Mouse (Mus musculus) kidney, postnatal 14 days (tissue): ENCODE data around the gene Camk2b.
"Not testable (repeated sequence)": the region's sequence is repeated elsewhere in the genome, so short reads cannot be mapped to it uniquely, and the experiment has no call there.

ENCODE experiments used
- DNase-seq: peaks from one replicate; pipeline ENCODE4 v3.0.0; 2022; ENCODE audit warnings: mixed read lengths

Camk2b gene

DNA sequence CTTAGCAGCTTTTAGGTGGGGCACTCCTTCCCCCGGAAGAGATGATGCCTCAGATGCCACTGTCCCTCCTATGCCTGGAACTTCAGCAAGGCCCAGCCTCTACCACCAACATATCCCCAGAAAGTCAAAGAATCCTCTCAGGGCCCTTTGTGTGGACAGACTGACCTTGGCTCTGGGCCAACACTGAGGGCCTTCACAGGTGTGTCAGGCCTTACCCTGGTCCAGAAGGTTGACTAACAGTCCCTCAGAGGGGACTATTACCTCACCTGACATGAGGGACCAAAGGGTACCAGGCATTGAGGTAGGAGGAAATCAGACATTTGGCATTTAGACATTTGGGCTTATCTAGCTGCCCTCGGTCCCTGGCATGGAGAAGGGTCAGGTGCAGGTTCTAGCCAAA is 86.1 kb downstream of the Camk2b start:
- DNase-seq, result no peak

DNA sequence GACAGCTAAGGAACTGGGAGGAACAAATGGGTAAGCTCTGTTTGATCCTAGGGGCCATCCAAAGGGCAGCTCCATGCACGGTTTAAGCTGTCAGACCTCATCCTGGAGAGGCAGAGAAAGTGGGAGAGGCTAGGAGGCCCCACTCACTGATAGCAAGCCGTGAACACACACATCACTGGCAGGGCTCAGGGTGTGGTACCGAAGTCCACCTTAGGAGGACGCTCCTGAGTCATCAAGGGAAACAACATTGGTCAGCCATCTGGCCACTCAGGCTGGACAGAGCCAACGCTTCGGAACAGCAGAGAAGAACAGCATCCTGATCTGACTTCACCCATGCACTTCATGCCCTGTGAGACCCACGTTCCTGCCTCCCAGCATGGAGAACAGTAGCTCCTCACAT is 87.1 kb downstream of the Camk2b start:
- no peak for DNase-seq

DNA sequence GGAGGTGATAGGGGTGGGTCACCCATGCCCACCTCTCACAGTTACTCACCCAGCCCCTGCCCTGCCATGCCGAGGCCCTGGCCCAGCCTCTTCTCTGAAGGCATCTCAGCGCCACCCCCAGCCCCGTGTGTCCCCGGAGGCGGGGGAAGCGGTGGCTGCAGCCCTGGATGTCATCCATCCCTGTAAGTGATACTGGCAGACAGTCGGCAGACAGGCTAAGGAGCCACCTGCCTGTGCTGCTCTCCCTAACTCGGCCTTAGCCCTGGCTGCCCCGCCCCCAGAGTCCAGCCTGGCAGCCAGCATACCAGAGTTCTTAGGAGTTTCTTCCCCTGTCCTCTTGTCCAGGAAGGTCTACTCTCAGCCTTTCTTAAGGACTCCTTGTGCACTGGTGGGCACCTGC is 90.1 kb downstream of the Camk2b start:
- DNase-seq, result peak; percentile 28

DNA sequence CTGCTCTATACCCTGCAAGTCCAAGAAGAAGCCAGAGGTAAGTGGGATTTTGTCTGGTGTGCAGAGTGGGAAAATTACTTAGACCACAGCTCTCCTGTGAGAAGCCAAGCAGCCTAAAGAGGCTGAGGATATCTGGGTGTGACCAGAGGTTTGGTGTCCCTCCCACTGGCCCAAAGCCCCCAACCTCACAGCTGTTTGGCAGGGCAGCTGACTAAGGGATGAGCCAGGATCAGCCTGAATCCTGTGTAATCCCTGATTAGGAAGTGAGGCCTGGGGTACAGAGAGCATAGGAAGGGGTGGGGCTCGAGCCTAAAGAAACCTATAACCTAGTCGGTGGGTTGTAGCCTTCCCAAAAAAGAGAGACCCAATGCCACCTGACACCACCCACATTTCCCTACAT is 91.1 kb downstream of the Camk2b start:
- DNase-seq, result no peak

DNA sequence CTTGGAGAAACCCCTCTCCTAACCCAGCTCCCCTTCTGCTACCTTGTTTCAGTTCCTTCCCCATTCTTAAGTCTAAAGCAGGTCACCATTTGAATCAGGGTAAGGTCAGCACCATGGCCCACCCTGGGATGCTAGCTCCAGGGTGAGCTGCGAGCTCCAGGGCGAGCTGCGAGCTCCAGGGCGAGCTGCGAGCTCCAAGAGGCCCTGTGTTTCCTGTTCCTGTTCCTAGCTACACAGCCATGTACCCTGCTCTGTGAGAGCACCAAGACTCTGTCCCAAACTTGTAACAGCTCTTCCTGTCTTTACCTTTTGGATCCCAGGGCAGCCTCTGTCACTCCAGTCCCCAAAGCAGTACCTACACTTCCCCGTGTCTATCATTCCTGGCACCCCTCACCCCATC is 92.1 kb downstream of the Camk2b start:
- DNase-seq, result no peak

DNA sequence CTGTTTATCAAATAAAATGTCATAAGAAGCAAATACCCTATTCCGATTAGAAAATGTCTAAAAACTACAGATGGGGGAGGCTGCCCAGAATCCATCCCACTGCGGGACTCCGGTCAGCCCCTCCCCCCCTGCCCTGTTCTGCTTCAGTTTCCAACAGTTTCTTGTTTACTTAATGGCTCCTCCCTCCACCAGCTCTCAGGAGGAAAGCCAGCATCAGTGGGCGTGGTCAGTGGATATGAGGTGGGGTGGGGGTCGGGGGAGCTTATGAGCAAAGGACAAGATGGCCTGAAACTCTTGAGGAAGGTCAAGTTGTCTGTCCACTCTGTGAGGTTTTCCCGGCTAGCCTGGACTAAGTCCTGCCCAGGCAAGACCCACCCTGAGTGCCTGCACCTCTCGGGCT is 93.0 kb downstream of the Camk2b start:
- DNase-seq, result no peak

DNA sequence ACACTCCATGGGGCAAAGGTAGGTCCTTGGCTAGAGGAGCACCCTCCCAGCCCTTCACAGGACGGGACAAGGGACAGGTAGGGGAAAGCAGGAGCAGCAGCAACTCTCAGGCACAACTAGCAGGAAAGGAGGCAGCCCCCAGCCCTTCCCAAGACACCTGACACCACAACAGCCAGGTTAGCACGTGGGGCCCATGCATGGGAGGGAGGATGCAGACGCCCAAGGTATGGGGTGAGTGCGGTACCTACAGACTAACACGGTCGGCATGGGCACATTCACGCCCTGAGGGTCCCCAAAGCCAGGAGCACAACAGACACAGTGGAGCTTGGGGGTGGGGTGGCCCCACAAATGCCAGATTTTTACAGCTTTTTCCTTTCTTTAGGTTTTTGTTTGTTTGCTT is 95.0 kb downstream of the Camk2b start:
- DNase-seq, result no peak

DNA sequence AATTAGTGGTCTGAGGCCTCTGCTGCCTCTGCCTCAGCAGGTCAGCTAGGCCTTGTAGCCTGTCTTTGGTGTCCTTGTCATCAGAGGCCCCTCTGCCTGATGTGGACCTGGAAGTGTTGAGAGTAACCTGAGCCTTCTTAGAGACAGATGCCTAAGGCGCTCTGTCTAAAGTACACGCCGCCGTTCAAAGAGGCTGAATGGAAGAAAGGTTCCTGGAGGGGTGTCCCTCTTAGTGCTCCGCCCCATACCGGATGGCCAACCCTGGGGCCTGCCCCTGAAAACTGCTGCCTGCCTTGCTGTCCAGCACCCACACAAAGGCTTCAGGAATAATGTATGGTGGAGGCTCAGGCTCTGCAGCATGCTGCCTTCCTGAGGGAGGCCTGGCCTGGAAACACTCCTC is 97.9 kb downstream of the Camk2b start:
- DNase-seq, result no peak

DNA sequence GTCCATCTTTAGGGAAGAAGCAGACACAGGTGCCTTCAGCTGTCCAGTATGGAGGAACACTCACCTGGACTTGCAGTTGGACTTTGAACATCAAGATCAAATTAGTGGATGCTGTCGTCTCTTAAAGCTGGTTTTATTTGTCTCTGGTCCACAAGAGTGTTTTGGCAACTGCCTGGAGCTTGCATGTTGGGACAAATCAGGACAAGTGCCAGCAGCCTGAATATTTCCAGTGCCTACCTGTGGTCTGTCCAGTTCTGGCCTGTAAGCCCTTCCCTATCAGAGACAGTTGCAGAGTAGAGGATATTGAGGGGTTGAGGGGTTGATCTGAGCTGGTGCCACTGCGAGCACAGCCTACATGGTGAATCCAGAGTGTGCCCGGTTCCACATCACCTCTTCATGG is 99.4 kb downstream of the Camk2b start:
- no peak for DNase-seq

DNA sequence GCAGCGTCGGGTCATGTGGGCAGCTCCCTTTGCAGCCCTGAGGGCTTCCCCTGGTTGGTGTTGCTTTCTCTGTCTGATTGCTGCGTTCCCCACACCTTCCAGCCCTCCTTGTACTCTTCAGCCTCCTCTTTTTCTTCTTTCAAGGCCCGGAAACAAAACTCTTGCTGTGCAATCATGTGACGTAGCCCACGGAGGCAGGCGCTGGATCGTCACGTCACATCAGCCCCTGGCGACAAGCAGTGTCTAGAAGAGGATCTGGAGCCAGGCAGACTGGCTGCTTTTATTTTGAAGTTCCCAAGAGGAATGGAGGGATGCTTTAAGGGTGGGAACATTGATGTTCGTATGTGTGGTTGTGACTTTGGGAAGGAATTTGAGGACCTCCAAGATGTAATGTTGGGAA is 100.3 kb downstream of the Camk2b start:
- DNase-seq, result no peak

DNA sequence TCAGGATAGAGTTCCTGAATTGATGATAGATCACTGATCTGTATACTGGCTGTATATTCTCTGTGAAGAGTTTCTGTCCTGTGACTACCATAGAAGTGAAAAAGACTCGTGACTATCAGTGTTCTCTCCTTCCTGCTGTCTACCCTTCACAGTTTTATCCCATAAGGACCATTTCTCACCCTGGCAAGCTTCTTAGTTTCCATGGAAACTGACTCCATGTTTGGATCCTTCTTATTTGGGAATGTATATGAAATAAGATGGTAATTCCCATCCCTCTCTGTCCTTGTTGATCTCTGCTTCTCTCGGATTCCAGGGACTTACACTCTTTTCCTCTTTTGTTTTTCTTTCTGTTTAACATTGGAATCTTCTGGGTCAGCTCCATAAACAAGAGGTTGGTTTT is 106.1 kb downstream of the Camk2b start:
- DNase-seq, result no peak

DNA sequence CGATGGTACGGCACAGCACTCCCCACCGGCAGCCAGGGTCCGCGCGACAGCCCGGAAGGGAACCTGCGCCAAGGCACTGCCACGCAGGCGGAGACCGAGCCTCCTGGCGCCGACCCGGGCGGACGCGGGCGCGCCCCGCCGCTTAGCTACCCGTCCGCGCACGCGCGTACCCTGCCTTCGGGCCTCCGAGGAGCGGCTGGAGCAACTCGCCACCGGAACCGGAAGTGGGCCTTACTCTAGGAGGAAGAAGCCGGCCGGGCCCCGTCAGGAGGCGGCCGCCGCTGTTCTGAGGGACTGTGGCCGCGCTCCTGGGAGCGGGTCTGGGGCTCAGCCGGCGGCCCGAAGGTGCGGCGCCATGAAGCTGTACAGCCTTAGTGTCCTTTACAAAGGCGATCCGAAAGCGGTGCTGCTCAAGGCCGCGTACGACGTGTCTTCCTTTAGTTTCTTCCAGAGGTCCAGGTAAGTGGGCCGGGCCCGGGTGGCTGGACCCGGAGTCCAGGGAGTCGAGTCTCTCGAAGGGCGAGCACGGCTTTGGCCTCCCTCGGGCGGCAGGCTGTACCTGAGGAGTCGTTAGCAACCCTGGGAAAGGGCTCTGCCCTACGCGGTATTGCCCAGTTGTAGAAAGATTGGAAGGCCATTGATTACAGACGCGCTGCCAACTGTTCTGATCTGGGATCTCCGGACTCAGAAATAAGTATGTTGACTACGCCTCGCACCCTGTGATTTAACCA is 110.5 kb downstream of the Camk2b start, which contains the start of gene Ykt6:
TSS of gene Ykt6 (plus strand) at position 148 of the 731 bp plus-strand sequence.
- peak; percentile 98 for DNase-seq

DNA sequence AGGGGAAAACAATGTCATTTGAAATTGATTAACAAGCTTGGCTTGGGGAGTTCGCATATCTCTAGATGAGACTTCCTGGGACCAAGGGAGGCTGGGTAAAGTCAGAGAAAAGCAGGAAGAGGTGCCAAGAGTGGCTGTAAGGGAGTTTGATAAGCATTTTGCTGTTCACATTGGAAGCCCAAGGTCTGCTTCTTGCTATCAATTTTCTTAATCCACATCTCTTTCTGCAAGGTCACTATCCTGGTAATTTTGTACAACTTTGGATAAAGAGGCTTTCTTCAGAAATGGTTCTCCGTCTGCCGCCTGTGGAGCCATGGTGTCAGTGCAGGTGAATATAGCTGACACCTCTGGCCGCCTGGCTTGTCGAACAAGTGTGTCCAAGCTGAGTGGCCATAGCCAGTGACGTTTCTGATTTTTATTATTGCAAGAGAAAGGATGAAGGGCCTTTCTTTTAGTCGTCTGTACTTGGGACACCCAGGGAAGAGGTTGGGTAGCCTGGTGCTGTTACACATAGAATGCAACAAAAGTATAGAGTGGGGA is 111.1 kb downstream of the Camk2b start:
- DNase-seq, result peak; percentile 64

DNA sequence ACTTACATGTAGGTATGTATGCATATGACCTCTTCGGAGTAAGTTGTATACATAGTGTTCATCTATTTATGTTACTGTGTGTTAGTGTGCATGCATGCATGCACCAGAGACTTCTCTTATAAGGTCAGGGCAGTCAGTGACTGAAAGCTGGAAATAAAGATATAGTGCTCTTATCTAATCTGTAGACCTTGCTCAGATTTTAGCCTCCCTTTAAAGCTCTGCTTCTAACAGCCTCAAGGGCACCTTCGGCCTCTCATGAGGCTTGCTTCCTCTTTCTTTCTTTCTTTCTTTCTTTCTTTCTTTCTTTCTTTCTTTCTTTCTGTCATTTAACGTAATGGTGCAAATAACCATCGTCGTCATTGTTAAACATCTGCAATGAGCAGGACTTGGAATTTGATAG is 111.7 kb downstream of the Camk2b start:
- DNase-seq, result no peak

DNA sequence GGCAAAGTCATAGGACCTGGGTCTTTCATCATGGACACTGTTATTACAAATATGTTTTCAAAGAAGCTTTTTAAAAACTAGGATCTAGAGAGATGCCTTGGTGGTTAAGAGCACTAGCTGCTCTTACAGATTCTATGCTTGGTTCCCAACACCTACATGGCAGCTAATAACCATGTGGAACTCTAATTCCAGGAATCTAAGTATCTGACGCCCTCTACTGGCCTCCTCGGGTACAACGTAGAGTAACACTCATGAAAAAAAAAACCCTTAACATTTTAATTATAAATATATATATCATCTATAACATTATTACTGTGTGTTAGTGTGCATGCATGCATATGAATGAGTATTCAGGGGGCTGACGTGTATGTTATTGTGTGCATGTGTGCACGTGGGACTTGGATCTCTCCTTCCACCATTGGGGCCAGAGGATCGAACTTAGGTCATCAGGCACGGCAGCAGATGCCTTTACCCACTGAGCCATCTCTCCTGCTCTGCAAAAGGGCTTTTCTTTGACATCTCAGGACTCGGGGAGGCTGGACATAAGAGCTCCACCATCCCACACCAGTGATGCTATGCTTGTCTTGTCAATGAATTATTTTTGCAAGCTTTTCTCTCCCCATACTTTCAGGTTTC is 112.9 kb downstream of the Camk2b start:
- peak; percentile 27 for DNase-seq

DNA sequence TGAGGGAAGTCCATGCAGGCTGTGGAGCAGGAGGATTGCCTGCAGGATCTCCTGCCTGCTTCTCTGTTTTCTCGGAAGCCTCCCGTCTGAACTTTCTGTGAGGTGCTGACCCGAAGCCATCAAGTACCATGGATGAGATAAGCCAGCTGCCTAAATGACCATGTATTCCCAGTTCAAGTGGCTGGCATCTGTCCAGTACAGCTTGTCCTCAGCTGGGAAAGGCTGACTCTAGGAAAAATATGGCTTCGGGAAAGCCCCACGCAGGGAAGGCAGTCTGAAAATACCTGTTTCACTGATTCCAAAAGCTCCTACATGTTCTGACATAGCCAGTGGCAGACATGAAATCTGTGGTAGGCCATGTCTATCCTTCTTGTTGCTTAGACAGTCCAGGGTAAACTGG is 113.7 kb downstream of the Camk2b start:
- peak; percentile 82 for DNase-seq

DNA sequence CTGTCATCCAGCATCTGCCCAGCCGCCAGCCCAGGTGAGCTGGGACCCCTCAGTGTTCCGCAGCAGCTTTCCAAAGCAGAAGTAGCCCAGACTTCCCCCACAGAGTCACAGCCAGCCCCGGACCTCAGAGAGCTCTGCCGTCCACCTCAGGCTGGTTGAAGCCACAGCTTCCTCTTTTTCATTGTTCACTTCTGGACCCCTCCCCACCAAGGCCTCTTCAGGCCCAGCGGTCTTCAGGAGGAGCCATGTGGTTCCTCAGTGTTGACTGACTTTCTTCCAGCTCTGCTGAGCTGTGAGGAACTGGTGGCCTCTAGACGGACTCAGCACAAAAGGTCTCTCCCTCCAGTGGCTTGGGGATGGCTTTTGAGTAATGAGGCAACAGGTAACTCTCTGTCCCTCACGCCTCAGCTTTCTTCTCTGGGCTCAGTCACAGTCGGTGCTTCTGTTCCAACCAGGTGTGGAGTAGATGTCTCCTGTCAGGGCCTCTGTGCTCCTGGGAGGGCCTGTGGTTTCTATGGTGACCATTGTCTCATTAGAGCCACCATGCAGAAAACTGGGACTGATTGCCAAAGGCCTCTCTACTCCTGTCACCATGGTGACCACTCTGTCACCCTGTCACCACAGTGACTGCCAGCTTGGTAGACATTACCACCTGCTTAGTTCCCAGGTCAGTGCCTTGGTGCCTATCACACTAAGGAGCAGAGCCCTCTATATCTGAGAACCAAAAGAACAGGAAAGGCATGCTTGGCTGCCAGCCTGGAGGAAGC is 116.4 kb downstream of the Camk2b start, which contains the start of gene Gck:
TSS of gene Gck (minus strand) at position 496 of the 767 bp plus-strand sequence.
- no peak for DNase-seq

DNA sequence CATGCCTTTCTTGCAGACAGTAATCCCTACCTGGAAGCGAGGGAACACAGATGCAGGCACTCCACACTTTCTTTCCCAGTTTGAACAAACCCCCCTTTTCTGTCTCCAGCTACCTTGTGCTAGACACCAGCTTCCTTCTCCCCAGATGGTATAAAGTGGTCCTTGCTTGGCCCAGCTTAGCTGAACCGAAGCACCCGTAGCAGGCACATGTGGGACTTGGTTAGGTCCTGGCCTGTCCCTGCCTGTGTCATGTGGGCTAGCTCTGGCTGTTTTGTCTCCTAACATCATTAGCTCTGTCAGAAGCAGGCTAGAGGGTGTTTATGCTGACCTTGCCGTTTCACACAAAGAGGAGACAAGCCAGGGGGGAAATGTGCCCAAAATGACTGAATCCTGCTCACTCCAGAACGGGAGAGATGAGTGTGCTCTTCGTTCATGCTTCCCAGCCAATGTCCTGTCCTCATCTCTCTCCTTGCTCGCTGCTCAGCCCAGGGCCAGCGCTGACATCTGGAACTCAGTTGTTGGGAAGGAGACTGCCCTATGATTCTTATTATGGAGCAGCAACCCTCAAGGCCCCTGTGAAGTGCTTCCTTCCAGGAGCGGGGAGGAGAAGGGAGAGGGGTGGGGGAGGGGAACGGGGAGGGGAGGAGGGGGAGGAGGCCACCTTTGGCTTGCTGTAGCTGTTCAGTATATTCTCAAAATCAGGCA is 117.5 kb downstream of the Camk2b start:
- no peak for DNase-seq

DNA sequence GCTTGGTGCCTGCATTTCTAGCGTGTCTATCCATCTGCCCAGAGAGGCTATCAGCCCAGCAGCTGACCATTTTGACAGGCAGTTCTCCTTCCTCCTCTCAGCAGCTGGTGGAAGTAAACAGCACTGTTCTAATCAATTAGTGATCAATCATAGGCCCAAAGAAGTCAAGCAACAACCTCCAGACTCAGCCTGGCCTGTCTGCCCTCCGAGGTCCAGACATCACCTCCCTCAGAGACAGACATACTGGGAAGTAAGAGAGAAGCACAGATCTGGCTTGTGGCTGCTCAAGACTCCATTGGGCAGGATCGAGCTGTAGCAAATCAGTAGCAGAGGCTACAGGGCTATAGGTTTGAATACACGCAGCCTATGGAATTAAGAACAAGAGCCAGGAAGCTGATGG is 118.4 kb downstream of the Camk2b start:
- DNase-seq, result no peak

DNA sequence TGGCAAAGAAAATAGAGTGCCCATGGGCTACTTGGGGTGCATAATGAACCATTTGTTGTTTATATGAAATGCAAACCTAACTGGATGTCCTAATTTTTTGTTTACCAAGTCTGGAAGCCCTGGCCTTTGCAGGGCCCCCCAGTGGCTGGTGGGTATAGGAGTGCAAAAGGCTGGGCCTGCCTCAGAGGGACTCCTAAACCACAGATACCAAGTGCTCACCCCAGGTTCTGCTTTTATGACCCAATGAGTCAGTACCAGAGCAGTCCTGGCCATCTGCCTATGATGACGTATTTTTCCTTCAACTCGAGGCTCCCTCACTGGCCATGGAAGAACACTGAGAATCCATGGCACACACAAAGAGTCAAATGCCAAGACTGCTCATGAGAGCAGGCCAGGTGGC is 121.1 kb downstream of the Camk2b start:
- no peak for DNase-seq

DNA sequence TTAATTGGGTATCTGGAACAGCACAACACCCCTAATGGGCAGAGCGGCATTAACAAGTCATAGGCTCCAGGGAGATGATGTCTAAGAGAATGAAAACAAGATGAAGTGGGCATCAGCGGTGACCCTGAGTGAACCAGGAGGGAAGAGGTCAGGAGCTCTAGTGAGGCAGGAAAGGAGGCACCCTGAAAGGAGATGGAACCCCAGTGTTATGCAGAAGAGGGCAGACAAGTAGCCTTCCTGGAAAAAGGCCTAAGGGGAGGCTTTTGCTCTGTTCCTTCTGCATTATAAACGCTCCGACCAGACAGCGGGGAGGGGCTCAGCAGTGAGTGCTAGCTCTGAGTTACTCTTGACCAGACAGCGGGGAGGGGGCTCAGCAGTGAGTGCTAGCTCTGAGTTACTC is 123.2 kb downstream of the Camk2b start:
- no peak for DNase-seq

DNA sequence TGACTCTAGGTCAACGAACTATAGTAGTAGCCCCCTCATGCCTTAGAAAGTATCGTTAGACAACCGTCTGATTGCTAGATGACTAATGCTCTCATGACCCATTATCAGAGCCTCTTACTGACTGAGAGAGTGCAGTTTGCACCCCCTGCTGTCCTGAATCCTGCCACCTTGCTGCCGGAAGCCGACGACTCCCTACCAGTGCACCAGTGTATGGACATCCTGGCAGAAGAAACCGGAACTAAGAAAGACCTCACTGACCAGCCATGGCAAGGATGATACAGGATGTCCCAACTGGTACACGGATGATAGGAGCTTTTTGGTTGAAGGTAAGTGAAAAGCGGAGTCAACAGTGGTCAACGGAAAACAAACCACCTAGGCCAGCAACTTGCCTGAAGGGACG is 131.6 kb downstream of the Camk2b start:
- not testable (repeated sequence) for DNase-seq

DNA sequence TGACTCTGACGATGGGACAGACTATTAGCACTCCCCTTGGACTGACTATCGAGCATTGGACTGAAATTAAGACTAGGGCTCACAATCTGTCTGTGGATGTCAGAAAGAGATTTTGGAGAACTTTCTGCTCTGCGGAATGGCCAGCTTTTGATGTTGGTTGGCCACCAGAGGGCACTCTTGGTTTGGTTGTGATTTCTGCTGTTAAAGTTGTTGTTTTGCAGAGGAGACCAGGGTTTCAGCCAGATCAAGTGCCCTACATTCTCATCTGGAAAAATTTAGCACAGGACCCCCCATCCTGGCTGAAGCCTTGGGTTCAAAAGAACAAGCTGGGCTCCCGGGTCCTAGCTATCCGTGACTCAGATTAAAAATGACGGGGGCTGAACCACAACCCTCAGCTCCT is 134.2 kb downstream of the Camk2b start:
- not testable (repeated sequence) for DNase-seq
